Mouse (Mus musculus) cerebellum, adult 11 months (tissue): ENCODE results near the gene Cep112.
A peak's percentile ranks its signal among the peaks of the same experiment; 100 is the strongest.

ENCODE experiments used
- DNase-seq: peaks from one replicate; pipeline ENCODE4 v3.0.0; 2022

The Cep112 gene

GRCm38 (mm10) chr11:108606836-108607235 lies 181.8 kb downstream of the Cep112 start:
- no peak for DNase-seq

GRCm38 (mm10) chr11:108620628-108621433 lies 195.8 kb downstream of the Cep112 start:
- no peak for DNase-seq

GRCm38 (mm10) chr11:108621434-108621901 lies 196.5 kb downstream of the Cep112 start:
- no peak for DNase-seq

- DNase-seq: no peak
Measured at GRCm38 (mm10) chr11:108625546-108626232, 200.7 kb downstream of the Cep112 start.

GRCm38 (mm10) chr11:108637780-108638179 lies 212.8 kb downstream of the Cep112 start:
- no peak for DNase-seq

- DNase-seq: no peak
Measured at GRCm38 (mm10) chr11:108655574-108655973, 230.6 kb downstream of the Cep112 start.

- DNase-seq: no peak
Measured at GRCm38 (mm10) chr11:108682014-108682413, 257.0 kb downstream of the Cep112 start.

GRCm38 (mm10) chr11:108696563-108696962 lies 271.6 kb downstream of the Cep112 start:
- DNase-seq: no peak

GRCm38 (mm10) chr11:108752301-108752700 lies 327.3 kb downstream of the Cep112 start:
- DNase-seq: peak; percentile 43

- DNase-seq: no peak
Measured at GRCm38 (mm10) chr11:108752765-108753164, 327.8 kb downstream of the Cep112 start.

GRCm38 (mm10) chr11:108753361-108754240 lies 328.6 kb downstream of the Cep112 start:
- DNase-seq: no peak

GRCm38 (mm10) chr11:108757211-108757610 lies 332.2 kb downstream of the Cep112 start:
- no peak for DNase-seq

GRCm38 (mm10) chr11:108757626-108758430 lies 332.8 kb downstream of the Cep112 start:
- DNase-seq: no peak

- no peak for DNase-seq
Measured at GRCm38 (mm10) chr11:108770064-108770463, 345.1 kb downstream of the Cep112 start.

GRCm38 (mm10) chr11:108774019-108774670 lies 349.2 kb downstream of the Cep112 start:
- DNase-seq: no peak

- DNase-seq: no peak
Measured at GRCm38 (mm10) chr11:108777158-108777557, 352.2 kb downstream of the Cep112 start.

- DNase-seq: no peak
Measured at GRCm38 (mm10) chr11:108780271-108781250, 355.6 kb downstream of the Cep112 start.

- DNase-seq: no peak
Measured at GRCm38 (mm10) chr11:108798398-108798797, 373.4 kb downstream of the Cep112 start.

GRCm38 (mm10) chr11:108799695-108800094 lies 374.7 kb downstream of the Cep112 start:
- DNase-seq: no peak

GRCm38 (mm10) chr11:108804030-108804429 lies 379.0 kb downstream of the Cep112 start:
- DNase-seq: no peak
